Mouse (Mus musculus) ES-Bruce4 (cell line): ENCODE results near the gene Omp.

Experiments
- CTCF ChIP-seq: IDR thresholded peaks from one replicate; pipeline ENCODE4 v1.8.1; 2011; ENCODE audit warnings: low read depth, low read length
- POLR2A ChIP-seq: IDR thresholded peaks from one replicate; pipeline ENCODE4 v1.8.1; 2011; ENCODE audit warnings: low read length; ENCODE audit not compliant: insufficient read depth

GRCm38 (mm10) chr7:98114656-98115055, 30.6 kb downstream of the Omp start:
- TF ChIP-seq CTCF = no peak
- no peak for TF ChIP-seq POLR2A
